Mouse (Mus musculus): ENCODE results near the gene Parl. TPM values are rescaled to one million over a fixed set of nuclear protein-coding genes. Genes with fewer than 3 reads are reported as not detected.
A peak's percentile ranks its signal among the peaks of the same experiment; 100 is the strongest.

Gene Parl
- total RNA-seq, 2 experiments from 2014 or later = 55.2 to 75.3 TPM

GRCm38 (mm10) chr16:20240468-20241414 is 61.4 kb downstream of the Parl start, which contains the start of gene Map6d1:
TSS of gene Map6d1 (minus strand) at chr16:20241358.
- intact Hi-C loops (cut with DNase I) = no loop called here
- peak in 1 of 2 experiments; percentile 18 for DNase-seq

GRCm38 (mm10) chr16:20238646-20239045 is 63.5 kb downstream of the Parl start:
- intact Hi-C loops (cut with DNase I) = no loop called here
- no peak for DNase-seq

GRCm38 (mm10) chr16:20237426-20237825 is 64.8 kb downstream of the Parl start:
- no peak for DNase-seq
- intact Hi-C loops (cut with DNase I) = no loop called here

GRCm38 (mm10) chr16:20234406-20234805 is 67.8 kb downstream of the Parl start:
- intact Hi-C loops (cut with DNase I) = no loop called here

More at GRCm38 (mm10) chr16:20234406-20234805, 67.8 kb downstream of the Parl start:
- no peak for DNase-seq

Other genes starting within 250 kb of the Parl start
- 100 to 1,000 TPM; 161 to 207 TPM for gene Klhl24, start 204.8 kb downstream of the Parl start, total RNA-seq (2021)
- gene Yeats2, start 161.3 kb downstream of the Parl start, total RNA-seq (2021) = 1 to 10 TPM; 5.4 to 7.6 TPM
- gene Map6d1, start 61.0 kb downstream of the Parl start, total RNA-seq (2021) = under 1 TPM; 0.52 to 0.79 TPM
- 1 to 10 TPM in 1 of 2 experiments, not detected in 1; 1.2 TPM for gene Cyp2ab1, start 23.0 kb upstream of the Parl start, total RNA-seq (2021)
- 10 to 100 TPM; 60.7 to 61.2 TPM for gene Abcc5, start 124.0 kb upstream of the Parl start, total RNA-seq (2021)
- 10 to 100 TPM; 44.2 to 56.1 TPM for gene Eif2b5, start 196.4 kb upstream of the Parl start, total RNA-seq (2021)
- 10 to 100 TPM; 27.8 to 28.8 TPM for gene Dvl3, start 214.6 kb upstream of the Parl start, total RNA-seq (2021)
- 100 to 1,000 TPM; 133 to 135 TPM for gene Ap2m1, start 233.1 kb upstream of the Parl start, total RNA-seq (2021)
- 10 to 100 TPM; 51.0 to 69.7 TPM for gene Abcf3, start 246.2 kb upstream of the Parl start, total RNA-seq (2021)